Mouse (Mus musculus) thymus, postnatal 0 days (tissue): ENCODE results near the gene St6galnac6. TPM values are rescaled to one million over a fixed set of nuclear protein-coding genes. Genes with fewer than 3 reads are reported as not detected.

Source experiments
- DNase-seq: peaks from one replicate; pipeline ENCODE4 v3.0.0-alpha.2; 2015; ENCODE audit warnings: low spot score
- polyA plus RNA-seq: library from polyadenylated mRNA; unstranded; fragments of >200 nt; fragmentation: Nextera tagmentation; extraction: Ambion mirVana; gene quantifications from 2 replicates; pipeline ENCODE4 v1.2.1, GENCODE M21; 2015

St6galnac6 gene
- polyA plus RNA-seq, 1 experiment from 2014 or later = 5.7 TPM

GRCm38 (mm10) chr2:32634277-32635105 is 35.0 kb downstream of the St6galnac6 start:
- DNase-seq = no peak

DNA sequence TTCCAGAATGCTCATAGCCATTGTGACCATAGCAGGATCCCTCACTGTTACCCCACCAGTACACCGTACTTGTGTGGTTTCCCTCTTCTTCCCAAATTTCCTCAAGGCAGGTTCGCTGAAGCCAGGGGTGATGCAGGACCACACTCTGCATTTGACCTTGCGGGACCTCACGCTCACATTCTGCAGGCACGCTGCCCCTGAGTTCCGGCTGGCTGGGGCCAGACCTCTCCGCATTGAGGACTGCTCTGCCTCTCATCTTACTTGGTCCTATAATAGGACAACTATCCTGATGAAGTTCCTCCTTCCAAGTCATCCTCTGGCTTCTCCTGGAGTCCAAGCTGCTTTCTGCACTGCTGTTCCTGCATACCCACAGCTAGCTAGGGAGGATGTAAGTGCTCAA is 37.1 kb downstream of the St6galnac6 start:
- DNase-seq = no peak

- DNase-seq = peak; percentile 89
Measured at GRCm38 (mm10) chr2:32637778-32638281, 38.3 kb downstream of the St6galnac6 start.

- no peak for DNase-seq
Measured at GRCm38 (mm10) chr2:32639632-32640031, 40.1 kb downstream of the St6galnac6 start.

DNA sequence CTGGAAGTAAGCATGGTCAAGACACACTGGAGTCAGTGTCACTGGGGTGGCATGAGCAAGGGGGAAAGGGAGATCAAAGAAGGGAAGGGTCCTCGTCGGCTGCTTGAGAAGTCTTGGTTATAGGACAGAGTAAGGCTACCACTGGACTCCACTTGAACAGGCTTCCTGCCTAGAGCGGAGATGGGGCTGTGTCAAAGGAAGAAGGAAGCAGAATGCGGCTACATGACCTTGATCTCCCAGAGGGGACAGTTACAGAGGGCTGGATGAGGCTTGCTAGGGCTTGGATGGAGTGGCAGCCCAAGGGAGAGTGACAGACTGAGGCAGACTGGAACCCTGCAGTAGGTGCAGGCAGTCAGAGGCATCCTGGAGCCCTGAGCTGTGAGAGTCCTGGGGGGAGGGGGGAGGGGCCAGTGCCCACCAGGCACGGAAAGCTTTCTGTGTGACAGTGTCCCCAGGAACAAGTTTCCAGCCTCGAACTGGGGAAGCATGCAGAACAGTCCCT is 41.1 kb downstream of the St6galnac6 start:
- no peak for DNase-seq

DNA sequence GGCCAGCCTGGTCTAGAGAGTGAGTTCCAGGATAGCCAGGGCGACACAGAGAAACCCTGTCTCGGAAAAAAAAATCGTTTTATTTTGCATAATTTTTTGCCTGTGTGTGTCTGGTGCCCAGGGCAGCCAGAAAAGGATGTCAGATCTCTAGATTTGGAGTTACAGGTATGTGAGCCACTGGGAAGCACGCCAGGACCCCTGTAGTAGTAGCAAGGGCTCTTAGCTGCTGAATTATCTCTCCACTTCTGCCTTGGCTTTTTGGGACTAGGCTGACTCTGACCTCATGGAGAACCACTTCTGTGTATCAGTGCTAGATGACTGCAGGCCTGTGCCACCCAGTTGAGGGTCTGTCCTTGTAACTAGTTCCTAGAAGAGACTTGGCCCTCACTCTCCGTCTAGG is 42.3 kb downstream of the St6galnac6 start:
- no peak for DNase-seq

DNA sequence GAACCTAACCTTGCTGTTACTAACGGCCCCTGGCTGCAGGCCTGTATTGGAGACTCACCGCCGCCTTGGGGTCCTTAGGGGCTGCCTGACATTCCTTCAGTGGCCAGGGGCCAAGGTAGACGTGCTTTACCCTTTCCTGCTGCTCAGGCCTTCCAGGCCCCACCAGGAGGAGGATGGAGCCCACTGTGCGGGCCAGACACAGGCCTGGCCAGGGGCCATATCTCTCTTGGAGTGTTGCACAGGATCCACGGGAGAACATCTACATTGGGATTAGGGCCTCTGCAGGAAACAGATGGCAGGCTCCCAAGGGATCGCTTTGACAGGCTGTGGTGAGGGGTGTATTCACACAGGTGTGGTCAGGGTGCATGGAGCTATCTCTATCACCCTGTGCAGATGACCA is 43.3 kb downstream of the St6galnac6 start:
- DNase-seq = no peak

DNA sequence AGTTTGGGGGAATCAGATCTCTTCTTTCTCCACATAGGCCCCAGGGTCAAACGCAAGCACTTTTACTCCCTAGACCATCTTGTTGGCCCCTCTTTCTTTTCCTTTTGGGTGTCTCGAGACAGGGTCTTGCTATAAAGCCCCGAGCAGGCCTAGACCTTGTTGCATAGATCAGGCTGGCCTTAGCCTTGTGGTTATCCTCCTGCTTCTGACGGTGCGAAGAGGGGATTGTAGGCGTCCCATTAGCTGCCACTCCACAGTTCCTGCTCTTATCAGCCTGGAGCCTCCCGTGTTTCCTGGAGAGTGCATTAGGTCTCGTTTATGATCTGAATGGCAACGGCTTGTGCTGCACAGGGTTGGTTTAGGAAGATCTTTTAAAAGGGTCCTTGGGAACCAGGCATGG is 44.6 kb downstream of the St6galnac6 start:
- DNase-seq = no peak

GRCm38 (mm10) chr2:32644799-32645475 is 45.4 kb downstream of the St6galnac6 start:
- no peak for DNase-seq

DNA sequence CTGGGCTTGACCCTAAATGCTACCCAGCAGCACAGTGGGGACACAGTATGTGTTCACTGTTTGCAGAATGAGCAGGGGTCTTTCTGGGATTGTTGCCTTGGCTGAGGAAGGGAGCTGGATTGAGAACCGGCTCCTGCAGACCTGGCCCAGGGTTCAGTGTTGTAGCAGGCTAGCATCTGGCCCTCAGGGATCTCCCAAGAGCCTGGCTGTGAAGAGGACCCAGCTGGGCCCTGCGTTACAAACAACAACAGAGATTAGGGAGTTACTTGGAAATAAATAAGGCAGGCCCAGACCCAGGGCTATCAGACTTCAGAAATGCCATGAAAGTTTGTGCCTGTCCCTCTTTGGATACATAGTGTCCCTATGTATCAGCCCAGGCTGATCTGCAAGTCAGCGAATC is 46.1 kb downstream of the St6galnac6 start:
- no peak for DNase-seq

- DNase-seq = peak; percentile 63
Measured at GRCm38 (mm10) chr2:32646379-32647056, 47.0 kb downstream of the St6galnac6 start, which contains the start of gene Eng. Gene Eng (plus strand): TSS chr2:32646595.

- DNase-seq = no peak
Measured at GRCm38 (mm10) chr2:32647366-32647765, 47.9 kb downstream of the St6galnac6 start.

DNA sequence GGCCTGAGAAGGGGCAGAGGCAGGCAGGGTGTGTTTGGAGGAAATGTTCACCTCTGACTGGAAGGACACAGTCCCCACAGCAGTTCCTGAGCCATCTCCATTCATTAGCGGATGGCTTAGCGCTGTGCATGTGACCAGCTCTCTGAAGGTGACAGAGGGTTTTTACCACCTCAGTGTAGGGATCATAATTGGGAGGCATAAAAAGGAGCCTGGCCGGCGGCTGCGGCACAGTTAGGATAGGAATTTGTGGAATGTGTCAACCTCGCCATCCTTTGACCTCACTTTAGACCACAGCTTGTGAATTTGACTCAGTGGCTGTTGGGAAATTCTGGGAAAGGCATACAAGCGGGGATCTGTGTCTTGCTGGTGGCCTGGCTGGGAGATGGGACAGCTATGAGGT is 54.3 kb downstream of the St6galnac6 start:
- DNase-seq = no peak

DNA sequence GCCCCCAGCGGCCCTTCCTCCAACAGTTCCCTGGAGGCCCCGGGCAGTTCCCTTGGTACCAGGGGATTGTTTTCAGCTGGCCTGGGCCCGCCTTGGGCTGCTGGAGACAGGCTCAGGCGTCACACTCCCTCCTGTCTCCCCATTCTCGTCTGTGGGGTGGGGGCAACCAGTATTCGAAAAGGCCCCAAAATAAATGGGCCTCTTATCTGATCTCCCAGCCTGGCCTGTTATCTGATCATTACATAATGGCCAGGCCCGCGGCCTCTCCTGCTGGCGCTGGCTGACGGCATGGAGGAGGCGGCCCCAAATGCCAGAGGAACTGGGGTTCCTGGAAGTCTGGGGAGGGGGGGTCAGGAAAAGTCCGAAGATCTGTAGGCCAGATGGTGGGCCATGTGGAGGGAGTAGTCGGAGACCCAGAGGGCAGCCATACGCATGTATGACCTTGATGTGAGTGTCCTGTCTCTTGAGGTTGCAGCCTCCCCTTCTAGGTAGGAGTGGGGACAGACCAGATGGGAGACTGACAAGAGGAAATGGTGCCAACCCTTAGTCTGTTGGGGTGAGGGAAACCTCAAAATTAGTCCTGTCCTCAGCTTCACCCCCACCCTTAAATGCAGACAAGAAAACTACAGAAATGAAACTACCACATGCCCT is 55.4 kb downstream of the St6galnac6 start:
- DNase-seq = no peak

GRCm38 (mm10) chr2:32655394-32655744 is 55.9 kb downstream of the St6galnac6 start:
- DNase-seq = no peak

- no peak for DNase-seq
Measured at GRCm38 (mm10) chr2:32655826-32656225, 56.3 kb downstream of the St6galnac6 start.

GRCm38 (mm10) chr2:32658873-32659272 is 59.4 kb downstream of the St6galnac6 start:
- DNase-seq = no peak

DNA sequence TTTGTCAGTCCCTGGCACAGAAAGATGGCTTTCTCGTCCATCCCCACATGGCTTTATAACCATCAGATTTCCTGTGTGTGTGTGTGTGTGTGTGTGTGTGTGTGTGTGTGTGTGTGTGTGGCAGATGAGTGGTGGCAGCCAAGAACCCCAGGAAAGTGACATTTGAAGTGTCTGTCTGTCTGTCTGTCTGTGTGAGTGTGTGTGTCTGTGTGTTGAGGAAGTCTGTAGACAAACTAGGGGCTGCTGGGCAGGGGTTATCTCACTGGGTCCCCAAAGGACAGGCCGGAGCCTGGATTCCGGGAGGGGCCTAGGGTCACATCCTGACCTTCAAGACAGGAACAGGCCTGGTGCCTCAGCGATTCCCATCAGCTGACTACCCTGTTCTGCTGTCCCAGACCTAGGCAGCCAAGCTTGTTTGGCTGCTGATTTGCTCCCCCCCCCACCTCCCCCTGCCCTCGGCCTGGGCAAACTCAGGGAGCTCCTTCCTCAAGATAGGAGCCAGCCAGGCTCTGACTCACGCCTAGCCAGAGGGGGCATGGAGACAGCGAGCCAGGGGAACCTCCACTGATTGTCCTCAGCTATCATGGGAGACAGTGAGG is 62.1 kb downstream of the St6galnac6 start:
- no peak for DNase-seq

DNA sequence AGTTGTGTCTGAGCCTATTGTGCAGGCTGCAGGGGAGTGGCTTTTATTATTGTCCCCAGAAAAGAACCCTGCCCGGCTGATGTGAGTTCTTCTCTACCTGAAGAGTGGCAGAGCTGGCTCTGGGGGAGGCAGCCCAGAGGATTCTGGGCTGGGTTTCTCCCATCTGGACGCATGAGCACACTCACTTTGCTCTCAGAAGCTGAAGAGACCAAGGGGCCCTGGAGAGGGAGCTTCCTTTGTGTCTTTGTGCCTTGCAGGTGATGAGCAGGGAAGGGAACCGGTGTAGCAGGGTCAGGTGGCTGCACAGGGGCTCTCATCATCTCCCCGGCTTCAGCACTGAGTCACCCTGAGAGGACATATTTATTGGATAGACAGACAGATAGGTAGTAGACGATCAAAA is 62.8 kb downstream of the St6galnac6 start:
- peak; percentile 65 for DNase-seq

DNA sequence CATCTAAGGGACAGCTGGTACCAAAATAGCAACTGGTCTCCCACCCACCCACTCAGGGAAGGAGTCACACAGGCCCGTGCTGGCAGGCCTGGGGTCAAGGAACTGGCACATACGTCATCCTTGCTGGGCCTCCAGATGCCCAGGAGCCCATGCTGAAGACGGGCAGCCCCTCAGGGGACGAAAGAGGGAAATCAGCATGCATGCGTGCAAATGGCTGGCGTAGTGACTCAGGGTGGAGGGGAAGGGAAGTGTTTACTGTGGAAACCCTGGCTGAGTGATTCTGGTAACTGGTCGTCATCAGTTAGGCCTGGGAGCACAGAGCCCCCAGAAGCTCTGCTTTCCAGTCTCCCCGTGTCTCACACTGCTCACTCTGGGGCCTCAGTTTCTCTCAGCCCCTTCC is 65.8 kb downstream of the St6galnac6 start:
- no peak for DNase-seq

DNA sequence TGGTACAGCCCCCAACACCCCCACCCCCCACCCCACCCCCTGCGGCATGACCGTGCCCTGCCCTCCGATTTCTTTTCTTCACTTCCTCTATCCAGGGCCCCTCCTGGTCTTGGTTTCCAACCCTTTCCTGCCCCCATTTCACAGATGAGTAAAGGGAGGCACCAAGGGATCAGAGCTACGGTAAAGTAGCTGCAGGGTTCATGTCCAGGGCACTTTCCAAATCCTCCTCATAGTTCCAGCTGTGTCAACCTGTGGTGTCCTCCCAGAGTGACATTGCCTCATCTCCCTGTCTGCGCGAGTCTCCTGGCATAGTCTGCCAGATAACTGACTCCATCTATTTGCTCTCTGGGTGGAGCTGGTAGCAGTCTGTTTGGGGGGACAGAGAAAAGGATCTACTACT is 66.3 kb downstream of the St6galnac6 start:
- DNase-seq = no peak
